Mouse (Mus musculus) hindbrain, embryonic 10.5 days (tissue): ENCODE data around the gene Gm28043. TPM values are rescaled to one million over a fixed set of nuclear protein-coding genes. Genes with fewer than 3 reads are reported as not detected.

Experiments used
- DNase-seq: peaks from one replicate; pipeline ENCODE4 v3.0.0-alpha.2; 2017; ENCODE audit warnings: low spot score
- H3K27ac ChIP-seq: fragments of 300-500 bp; sonication (generic); 2 replicates; pipeline ENCODE4 v1.5.1; 2016; ENCODE audit warnings: mild to moderate bottlenecking, moderate library complexity
- H3K27me3 ChIP-seq: fragments of 300-500 bp; sonication (generic); 2 replicates; pipeline ENCODE4 v1.6.1; 2016; ENCODE audit warnings: mild to moderate bottlenecking; ENCODE audit not compliant: poor library complexity, insufficient read depth, severe bottlenecking
- H3K36me3 ChIP-seq: fragments of 300-500 bp; sonication (generic); 2 replicates; pipeline ENCODE4 v1.6.1; 2016; ENCODE audit warnings: mild to moderate bottlenecking, moderate library complexity
- H3K4me1 ChIP-seq: fragments of 300-500 bp; sonication (generic); replicated peaks from 2 replicates; pipeline ENCODE4 v1.6.1; 2016; ENCODE audit warnings: mild to moderate bottlenecking
- H3K4me3 ChIP-seq: fragments of 300-500 bp; sonication (generic); 2 replicates; pipeline ENCODE4 v1.5.1; 2016; ENCODE audit warnings: mild to moderate bottlenecking, moderate library complexity
- H3K9me3 ChIP-seq: fragments of 300-500 bp; sonication (generic); 2 replicates; pipeline ENCODE4 v1.6.1; 2016; ENCODE audit warnings: mild to moderate bottlenecking, moderate library complexity
- WGBS: fragments of 180-500 bp; shearing (Covaris S2); methylation state at CpG from one replicate; pipeline ENCODE4 v1.1.7; 2016; 5-methylcytosine and 5-hydroxymethylcytosine counted together
- polyA plus RNA-seq: library from polyadenylated mRNA; unstranded; fragments of >200 nt; fragmentation: Nextera tagmentation; extraction: Ambion mirVana; gene quantifications from 2 replicates; pipeline ENCODE4 v1.2.1, GENCODE M21; 2016

The Gm28043 gene
- polyA plus RNA-seq, 1 experiment from 2014 or later: 2.8 TPM

DNA sequence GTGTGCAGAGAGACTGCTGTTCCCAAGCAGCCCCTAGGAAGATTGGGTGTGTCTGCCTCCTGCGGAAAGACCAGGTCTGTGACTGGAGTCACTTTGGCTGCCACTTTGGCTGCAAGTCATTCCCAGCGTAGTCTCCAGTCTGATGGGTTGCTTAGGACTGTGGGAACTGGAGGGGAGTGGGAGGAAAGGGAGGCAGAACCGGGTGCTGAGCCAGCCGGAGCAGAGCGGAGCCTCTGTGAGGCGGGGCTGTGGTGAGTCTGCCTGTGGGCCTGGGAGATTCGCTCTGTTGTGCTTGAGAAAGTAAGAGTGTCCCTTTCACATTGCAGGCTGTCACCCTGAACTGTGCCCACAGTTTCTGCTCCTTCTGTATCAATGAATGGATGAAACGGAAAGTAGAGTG lies 20.8 kb downstream of the Gm28043 start:
- Histone ChIP-seq H3K27ac (no peak overlapping the region), H3K27me3 (no peaks in the 10 kb centered on the region), H3K36me3 (peaks cover 99% of the 10 kb centered on the region), H3K9me3 (no peaks in the 10 kb centered on the region), H3K4me3 (no peak overlapping the region), H3K4me1 (no peaks in the 10 kb centered on the region)
- 92% methylated on average over 8 of the region's 8 CpGs for WGBS
- DNase-seq: no peak

DNA sequence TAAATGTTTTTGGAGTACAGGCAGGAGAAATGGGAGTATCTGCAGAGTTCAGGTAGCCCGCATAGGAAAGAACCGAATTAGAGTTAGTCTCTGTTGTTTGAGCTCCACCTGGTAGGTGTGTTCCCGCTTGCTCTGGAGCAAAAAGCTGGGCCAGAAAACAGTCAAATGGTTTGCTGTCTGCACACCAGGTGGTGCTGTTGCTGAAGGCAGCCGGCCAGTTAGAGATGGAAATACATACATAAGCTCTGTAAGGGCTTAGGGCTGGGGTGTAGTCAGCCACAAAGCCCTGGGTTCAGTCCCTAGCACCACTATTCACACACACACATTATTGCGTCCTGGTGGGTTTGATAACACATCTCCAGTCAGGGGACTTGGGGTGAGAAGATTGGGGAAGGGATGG lies 21.4 kb downstream of the Gm28043 start:
- no peak for DNase-seq
- Histone ChIP-seq H3K27me3 (no peaks in the 10 kb centered on the region), H3K27ac (no peak overlapping the region), H3K4me3 (no peak overlapping the region), H3K4me1 (no peaks in the 10 kb centered on the region), H3K9me3 (no peaks in the 10 kb centered on the region), H3K36me3 (peaks cover 99% of the 10 kb centered on the region)
- WGBS: 83% methylated on average over 5 of the region's 5 CpGs

DNA sequence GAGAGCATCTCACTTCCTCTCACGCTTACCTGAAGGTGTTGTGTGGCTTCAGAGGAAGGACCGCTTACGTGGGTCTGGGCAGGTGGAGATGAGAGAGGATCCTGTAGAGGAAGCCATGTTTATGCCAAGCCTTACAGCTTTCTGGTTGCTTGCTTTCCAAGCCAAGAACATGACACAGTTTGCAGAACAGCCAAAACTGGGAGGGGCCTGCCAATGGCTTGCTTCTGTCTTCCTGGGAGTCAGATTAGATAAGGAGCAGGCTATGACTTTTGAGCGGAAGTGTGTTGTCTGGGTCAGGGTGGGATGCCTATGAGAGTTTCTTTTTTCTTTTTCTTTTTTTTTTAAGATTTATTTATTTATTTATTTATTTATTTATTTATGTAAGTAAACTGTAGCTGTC lies 22.7 kb downstream of the Gm28043 start:
- DNase-seq: no peak
- Histone ChIP-seq H3K27ac (no peak overlapping the region), H3K4me3 (no peak overlapping the region), H3K4me1 (no peaks in the 10 kb centered on the region), H3K9me3 (no peaks in the 10 kb centered on the region), H3K36me3 (peaks cover 99% of the 10 kb centered on the region), H3K27me3 (no peaks in the 10 kb centered on the region)
- 92% methylated on average over 4 of the region's 4 CpGs for WGBS

DNA sequence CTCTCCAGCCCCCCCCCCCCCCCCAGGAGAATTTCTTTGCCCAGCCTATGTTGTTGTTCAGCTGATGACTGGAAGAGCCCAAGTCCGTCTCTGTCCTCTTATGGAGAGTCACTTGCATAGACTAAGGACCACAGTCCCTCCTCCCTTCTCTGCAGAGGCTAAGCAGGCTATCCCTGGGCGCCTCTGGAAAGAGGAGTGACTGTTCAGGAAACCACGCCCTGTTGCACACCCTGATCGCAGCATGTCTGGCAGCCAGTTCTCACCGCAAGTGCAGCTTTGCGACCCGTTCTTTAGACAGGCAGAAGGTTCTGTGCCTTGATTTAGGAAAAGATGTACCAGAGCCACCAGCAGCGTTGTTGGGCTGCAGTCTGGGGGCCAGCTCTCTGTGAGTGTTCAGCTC lies 23.2 kb downstream of the Gm28043 start:
- peaks cover 99% of the 10 kb centered on the region for H3K36me3 ChIP-seq
- DNase-seq: no peak
- H3K27ac ChIP-seq: no peak overlapping the region
- H3K27me3 ChIP-seq: no peaks in the 10 kb centered on the region
- H3K4me1 ChIP-seq: no peaks in the 10 kb centered on the region
- H3K4me3 ChIP-seq: no peak overlapping the region
- 85% methylated on average over 8 of the region's 8 CpGs for WGBS
- H3K9me3 ChIP-seq: no peaks in the 10 kb centered on the region

DNA sequence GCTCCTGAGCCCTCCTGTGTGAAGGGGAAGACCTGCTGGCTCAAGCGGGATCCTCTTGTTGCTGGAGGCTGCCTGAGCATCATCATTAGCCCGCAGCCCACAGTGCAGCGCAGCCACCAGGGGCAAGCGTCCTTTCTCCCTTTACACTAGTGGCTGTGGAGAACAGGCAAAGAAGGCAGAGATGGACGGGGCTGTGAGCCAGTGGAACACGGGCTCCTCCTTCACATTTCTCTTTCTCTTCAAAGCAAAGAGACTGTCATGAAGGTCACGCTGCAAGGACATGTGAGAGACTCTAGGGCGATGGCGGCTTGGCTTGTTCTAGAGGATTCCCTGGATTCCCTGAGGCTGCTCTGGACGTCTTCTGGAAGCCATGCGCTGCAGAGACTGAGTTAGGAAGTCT lies 26.3 kb downstream of the Gm28043 start:
- no peak overlapping the region for H3K27ac ChIP-seq
- 95% methylated on average over 11 of the region's 11 CpGs for WGBS
- no peak for DNase-seq
- no peaks in the 10 kb centered on the region for H3K9me3 ChIP-seq
- H3K4me1 ChIP-seq: peaks cover 9% of the 10 kb centered on the region; the same call in 1 of the 2 replicates
- H3K4me3 ChIP-seq: no peak overlapping the region
- no peaks in the 10 kb centered on the region for H3K27me3 ChIP-seq
- peaks cover 79% of the 10 kb centered on the region for H3K36me3 ChIP-seq

DNA sequence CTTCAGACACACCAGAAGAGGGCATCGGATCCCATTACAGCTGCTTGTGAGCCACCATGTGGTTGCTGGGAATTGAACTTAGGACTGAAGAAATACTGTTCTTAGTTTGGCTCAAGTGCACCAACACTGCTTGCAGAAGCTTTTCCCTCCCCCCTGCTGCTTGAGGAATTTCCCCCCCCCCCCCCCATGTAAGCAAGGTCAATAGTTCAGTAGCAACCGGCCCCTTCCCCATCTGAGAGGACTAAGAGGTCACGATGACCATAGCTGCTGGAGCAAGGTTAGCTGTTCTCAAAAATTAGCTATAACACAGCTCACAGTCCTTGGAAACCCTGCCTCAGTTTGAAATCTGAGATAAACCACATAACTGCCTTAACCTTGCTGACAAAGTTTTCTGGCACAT lies 27.5 kb downstream of the Gm28043 start:
- WGBS: 62% methylated on average over 3 of the region's 3 CpGs
- peaks cover 73% of the 10 kb centered on the region for H3K36me3 ChIP-seq
- H3K9me3 ChIP-seq: no peaks in the 10 kb centered on the region
- H3K4me1 ChIP-seq: peaks cover 11% of the 10 kb centered on the region; the same call in 1 of the 2 replicates
- no peak overlapping the region for H3K4me3 ChIP-seq
- no peak overlapping the region for H3K27ac ChIP-seq
- H3K27me3 ChIP-seq: no peaks in the 10 kb centered on the region
- DNase-seq: peak; percentile 22

DNA sequence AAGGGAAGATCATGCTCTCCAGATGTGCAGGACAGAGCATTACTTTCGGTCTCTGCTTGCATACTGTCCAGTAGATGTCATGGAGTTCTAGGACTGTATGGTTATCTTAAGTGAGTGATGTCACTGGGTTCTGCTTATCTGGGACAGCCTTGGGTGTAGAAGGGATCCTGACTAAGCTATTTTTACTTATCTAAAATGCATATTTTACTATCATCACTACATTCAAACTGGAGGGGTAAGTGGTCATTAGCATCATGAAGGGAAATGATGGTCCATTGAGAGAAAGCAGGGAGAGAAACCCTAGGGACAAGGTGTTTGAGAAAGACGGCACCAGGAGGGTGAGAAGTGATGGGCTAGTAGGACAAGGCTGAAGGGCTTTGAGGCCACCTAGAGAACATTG lies 43.6 kb downstream of the Gm28043 start:
- Histone ChIP-seq H3K27me3 (no peaks in the 10 kb centered on the region), H3K27ac (no peak overlapping the region), H3K36me3 (peaks cover 6% of the 10 kb centered on the region), H3K4me1 (peaks cover 12% of the 10 kb centered on the region), H3K4me3 (no peak overlapping the region), H3K9me3 (peaks cover 4% of the 10 kb centered on the region; the same call in 1 of the 2 replicates)
- 79% methylated on average over 2 of the region's 2 CpGs for WGBS
- no peak for DNase-seq

DNA sequence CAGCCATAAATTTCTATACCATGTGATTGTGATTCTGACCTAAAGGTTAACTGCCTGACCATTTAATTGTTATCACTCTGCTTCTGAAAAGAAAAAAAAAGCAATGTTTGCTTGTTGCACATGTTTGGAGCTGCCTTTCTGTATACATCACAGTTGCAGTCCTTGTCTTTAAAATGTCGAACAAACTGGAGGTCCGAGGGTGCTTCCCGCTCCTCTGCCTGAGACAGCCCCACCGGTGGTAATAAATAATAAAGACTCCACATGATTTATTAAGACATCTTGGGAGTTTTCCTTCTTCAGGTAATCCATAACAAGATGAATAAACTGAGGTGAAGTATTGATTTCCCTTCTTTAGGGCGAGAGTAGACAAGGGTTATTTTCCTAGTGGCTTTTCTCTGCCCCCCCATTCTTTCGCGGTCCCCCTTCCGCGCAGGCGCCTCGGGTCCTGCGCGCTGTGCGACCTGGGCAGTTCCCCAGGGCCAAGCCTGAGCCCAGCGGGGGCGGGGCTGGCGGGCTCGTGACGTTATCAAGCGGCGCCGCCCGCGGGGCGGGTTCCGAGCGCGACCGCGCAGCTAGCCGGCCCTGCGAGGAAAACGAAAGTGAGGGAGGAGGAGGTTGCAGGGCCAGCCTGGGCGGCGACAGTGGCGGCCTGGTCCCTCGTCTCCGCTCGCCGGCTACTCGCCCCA lies 45.5 kb downstream of the Gm28043 start, which contains the start of gene Cmtr1:
Gene Cmtr1, plus strand, starts transcription at position 520 of the 686 bp plus-strand sequence.
- peak within 1 kb of the TSS; percentile 93 for H3K4me3 ChIP-seq
- WGBS: 2% methylated on average over 41 of the region's 41 CpGs
- peak; percentile 95 for DNase-seq
- no peaks in the 10 kb centered on the region for H3K9me3 ChIP-seq
- H3K4me1 ChIP-seq: peaks cover 15% of the 10 kb centered on the region
- H3K36me3 ChIP-seq: peaks cover 26% of the 10 kb centered on the region
- H3K27me3 ChIP-seq: no peaks in the 10 kb centered on the region
- peak within 1 kb of the TSS; percentile 96 for H3K27ac ChIP-seq

DNA sequence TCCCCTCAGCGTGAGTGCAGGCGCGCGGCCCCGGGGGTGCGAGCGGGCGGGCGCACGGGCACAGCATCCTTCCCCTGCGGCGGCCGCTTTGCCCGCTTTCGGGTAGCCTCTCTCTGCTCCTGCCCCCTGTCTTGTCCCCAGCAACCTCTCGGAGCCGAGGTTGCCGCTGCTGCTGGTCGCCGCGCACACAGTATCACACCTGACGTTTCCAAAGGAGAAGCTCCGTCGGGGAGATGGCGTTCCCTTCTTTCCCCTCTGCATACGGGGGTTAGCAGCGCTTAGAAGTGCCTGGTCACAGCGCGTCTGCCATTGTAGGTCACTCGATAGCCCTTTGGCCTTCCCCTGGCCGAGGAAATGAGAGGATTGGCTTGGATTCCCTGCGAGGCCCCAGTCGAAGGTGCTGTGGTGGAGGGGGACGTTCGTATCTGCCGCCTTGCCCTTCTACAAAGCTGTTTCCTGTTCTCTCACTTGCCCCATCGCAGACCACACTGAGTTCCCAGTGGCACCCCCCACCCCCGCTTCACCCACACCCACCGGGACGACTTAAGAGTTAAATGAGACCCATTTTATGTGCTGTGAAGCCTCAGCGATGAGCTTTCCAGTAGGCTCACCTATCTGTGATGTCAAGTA lies 46.2 kb downstream of the Gm28043 start:
- peak overlapping the region; percentile 96 for H3K27ac ChIP-seq
- under 1% methylated on average over 41 of the region's 41 CpGs for WGBS
- peaks cover 31% of the 10 kb centered on the region for H3K36me3 ChIP-seq
- H3K4me3 ChIP-seq: peak overlapping the region; percentile 93
- H3K4me1 ChIP-seq: peaks cover 15% of the 10 kb centered on the region
- no peak for DNase-seq
- H3K9me3 ChIP-seq: no peaks in the 10 kb centered on the region
- no peaks in the 10 kb centered on the region for H3K27me3 ChIP-seq

DNA sequence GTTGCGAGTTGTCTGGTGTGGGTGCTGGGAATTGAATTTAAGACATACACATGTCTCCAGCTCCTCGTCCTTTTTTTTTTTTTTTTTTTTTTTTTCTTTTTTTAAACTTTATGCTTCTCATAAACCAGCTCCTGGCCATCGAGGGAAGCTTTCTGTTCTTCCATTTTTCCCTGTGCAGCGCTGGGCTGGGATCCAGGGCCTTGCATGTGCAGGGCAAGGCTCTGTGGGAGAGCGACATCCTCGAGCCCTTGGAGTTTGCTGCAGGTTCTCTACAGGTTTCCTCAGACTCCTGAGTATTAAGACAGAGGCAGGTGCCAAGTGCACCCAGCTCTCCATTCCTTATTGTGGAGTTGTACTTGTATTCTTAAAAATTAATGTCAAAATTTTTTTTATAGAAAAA lies 47.5 kb downstream of the Gm28043 start:
- Histone ChIP-seq H3K27ac (no peak overlapping the region), H3K9me3 (no peaks in the 10 kb centered on the region), H3K4me1 (peaks cover 15% of the 10 kb centered on the region), H3K4me3 (no peak overlapping the region), H3K36me3 (peaks cover 43% of the 10 kb centered on the region), H3K27me3 (no peaks in the 10 kb centered on the region)
- 92% methylated on average over 6 of the region's 6 CpGs for WGBS
- DNase-seq: no peak

DNA sequence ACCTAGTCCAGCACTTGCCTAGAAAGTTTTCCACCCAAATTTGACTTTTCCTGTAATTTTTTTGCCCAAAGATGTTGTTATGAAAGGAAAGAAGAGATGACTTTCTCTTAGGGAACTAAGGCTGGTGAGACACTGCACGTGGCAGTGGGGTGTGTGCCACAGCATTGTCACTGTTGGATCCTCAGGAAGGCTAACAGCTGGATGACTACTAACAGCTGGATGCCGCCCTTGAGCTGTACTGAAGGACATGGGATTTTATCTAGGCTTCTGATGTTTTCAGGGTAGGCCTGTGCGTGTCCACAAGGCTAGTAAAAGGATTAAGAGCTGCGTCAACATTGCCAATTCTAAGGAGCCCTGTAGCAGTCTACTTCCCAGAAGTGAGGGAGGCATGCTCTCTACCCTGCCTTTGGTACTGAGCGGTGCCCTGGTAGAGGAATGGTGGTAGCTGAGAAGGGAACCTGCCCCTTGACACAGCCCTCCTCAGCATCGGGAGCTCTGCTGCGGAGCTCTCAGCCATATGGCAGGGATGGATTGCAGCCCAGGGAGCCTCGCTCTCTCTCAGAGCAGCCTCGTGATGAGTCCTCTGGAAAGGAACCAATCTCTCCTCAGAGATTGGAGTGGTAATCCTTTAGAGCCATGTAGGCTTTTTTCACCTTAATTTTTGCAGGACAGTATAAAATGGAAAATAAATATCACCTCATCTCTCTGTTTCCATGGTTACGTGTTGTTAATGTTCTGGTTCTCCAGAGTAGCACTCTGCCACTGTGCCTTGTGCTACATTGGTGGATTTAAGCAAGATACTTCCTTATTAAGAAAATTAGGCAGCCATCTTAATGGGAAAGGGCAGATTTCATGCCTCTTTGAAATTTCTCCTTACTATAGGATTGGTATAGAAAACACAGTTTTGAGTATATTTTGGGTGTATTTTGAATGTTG lies 53.6 kb downstream of the Gm28043 start:
- DNase-seq: no peak
- H3K4me3 ChIP-seq: no peak overlapping the region
- H3K4me1 ChIP-seq: 0 out of 2 replicates have a peak, but pooled peaks cover 3% of the 10 kb centered on the region
- no peak overlapping the region for H3K27ac ChIP-seq
- no peaks in the 10 kb centered on the region for H3K27me3 ChIP-seq
- peaks cover 92% of the 10 kb centered on the region for H3K36me3 ChIP-seq
- H3K9me3 ChIP-seq: no peaks in the 10 kb centered on the region
- WGBS: 85% methylated on average over 10 of the region's 10 CpGs

DNA sequence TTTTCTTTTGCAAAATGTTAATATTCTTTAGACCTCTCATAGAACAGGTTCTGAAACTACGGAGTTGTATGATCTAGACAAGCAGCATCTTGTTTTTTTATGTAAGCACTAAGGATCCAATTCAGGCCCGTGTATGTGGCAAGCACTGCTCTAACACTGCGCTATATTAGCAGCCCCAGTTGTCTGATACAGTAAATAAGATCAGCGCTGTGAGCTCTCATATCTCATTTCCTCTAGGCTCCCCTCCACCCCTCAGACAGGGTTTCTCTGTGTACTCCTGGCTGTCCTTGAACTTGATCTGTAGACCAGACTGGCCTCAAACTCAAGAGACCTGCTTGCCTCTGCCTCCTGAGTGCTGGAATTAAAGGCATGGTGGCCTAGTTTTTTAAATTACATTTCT lies 54.4 kb downstream of the Gm28043 start:
- Histone ChIP-seq H3K9me3 (no peaks in the 10 kb centered on the region), H3K36me3 (peaks cover 92% of the 10 kb centered on the region)
- WGBS: 95% methylated on average over 4 of the region's 4 CpGs

DNA sequence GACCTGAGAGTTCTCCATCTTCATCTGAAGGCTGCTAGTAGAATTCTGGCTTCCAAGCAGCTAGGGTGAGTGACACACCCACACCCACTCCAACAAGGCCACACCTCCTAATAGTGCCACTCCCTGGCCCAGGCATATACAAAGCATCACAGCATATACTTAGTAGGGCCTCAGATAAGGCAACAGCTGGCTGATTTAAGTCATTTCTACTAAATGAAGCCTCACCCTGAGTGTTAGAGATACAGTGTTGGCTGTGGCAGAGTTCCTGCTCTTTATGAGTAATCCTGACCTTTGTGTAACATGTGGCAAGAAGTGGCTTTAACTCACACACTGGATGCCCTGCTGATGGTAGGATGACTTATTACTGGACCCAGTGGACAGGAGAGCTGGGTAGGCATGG lies 55.3 kb downstream of the Gm28043 start:
- no peaks in the 10 kb centered on the region for H3K9me3 ChIP-seq
- H3K27me3 ChIP-seq: no peaks in the 10 kb centered on the region
- no peaks in the 10 kb centered on the region for H3K4me1 ChIP-seq
- DNase-seq: no peak
- H3K4me3 ChIP-seq: no peak overlapping the region
- H3K27ac ChIP-seq: no peak overlapping the region
- H3K36me3 ChIP-seq: peaks cover 92% of the 10 kb centered on the region

More for the DNA sequence above, 54.4 kb downstream of the Gm28043 start:
- no peak for DNase-seq
- Histone ChIP-seq H3K4me3 (no peak overlapping the region), H3K27ac (no peak overlapping the region), H3K4me1 (0 out of 2 replicates have a peak, but pooled peaks cover 3% of the 10 kb centered on the region), H3K27me3 (no peaks in the 10 kb centered on the region)
